ENCODE assay signal across 22 mouse cellular contexts in genomic region chr15:61890330-61890729, GRCm38 (mm10).
A peak's percentile ranks its signal among the peaks of the same experiment; 100 is the strongest.
DNase-seq lines count a peak whose midpoint lies in the region; ATAC-seq lines count a peak whose summit lies in the region.
"Had no signal": no experiment of that assay in that cellular context is flagged by ENCODE, and none has a peak within 500 bp of the region (broad histone marks: within the 10 kb centered on the region; RNA-seq: fewer than 3 reads in every experiment).

No protein-coding gene starts in this region.

- H3K36me3 ChIP-seq in embryonic facial prominence, embryonic 14.5 days (ENCODE audit: control insufficient read depth, insufficient read depth, low read length): no peaks in the 10 kb centered on the region
- no peaks in the 10 kb centered on the region for H3K36me3 ChIP-seq in embryonic facial prominence, embryonic 10.5 days (replicated peaks)
- H3K36me3 ChIP-seq: G1E had no signal

- DNase-seq in cerebellum, postnatal 10 days: peak; percentile 30 to 52
- DNase-seq in embryonic facial prominence, embryonic 14.5 days (ENCODE audit: low spot score): peak; percentile 52
- no peak for DNase-seq in embryonic facial prominence, embryonic 10.5 days (ENCODE audit: low spot score)
- DNase-seq in left cerebral cortex, postnatal 4 days: peak; percentile 23
- DNase-seq in left cerebral cortex, postnatal 25 days (ENCODE audit: low spot score in 2 of 2): no peak
- DNase-seq: adrenal gland, adult 2 months; adrenal gland, adult 8-10 months; adrenal gland, postnatal 10 days; adrenal gland, postnatal 14 days; adrenal gland, postnatal 25 days; adrenal gland, postnatal 36 days; B cell, adult 2 months; cerebellum, adult 11 months; cerebellum, adult 11-12 months; cerebellum, adult 18-20 months; cerebellum, adult 2 months had no signal

- H3K4me1 ChIP-seq in embryonic facial prominence, embryonic 14.5 days (ENCODE audit: control insufficient read depth, insufficient read depth, low read length): no peaks in the 10 kb centered on the region
- no peaks in the 10 kb centered on the region for H3K4me1 ChIP-seq in embryonic facial prominence, embryonic 10.5 days

- no peaks in the 10 kb centered on the region for H3K9me3 ChIP-seq in embryonic facial prominence, embryonic 14.5 days (ENCODE audit: control insufficient read depth, low read length)
- H3K9me3 ChIP-seq in embryonic facial prominence, embryonic 10.5 days: no peaks in the 10 kb centered on the region
- H3K9me3 ChIP-seq: G1E had no signal

- H3K27ac ChIP-seq in embryonic facial prominence, embryonic 14.5 days (replicated peaks; ENCODE audit: low read depth, low read length): no peak overlapping the region
- no peak overlapping the region for H3K27ac ChIP-seq in embryonic facial prominence, embryonic 10.5 days (replicated peaks)

- no peak overlapping the region for H3K4me2 ChIP-seq in embryonic facial prominence, embryonic 14.5 days (ENCODE audit: low read depth, low read length)

- no peak for ATAC-seq in cerebellum, adult (ENCODE audit: insufficient number of reproducible peaks, low FRiP score, low TSS enrichment)
- no peak for ATAC-seq in embryonic facial prominence, embryonic 14.5 days (ENCODE audit: low read depth)
- ATAC-seq: activated CD4-positive, CD25-positive, alpha-beta regulatory T cell, adult 4 months; CD4-positive, CD25-positive, alpha-beta regulatory T cell, adult 4 months; Patski had no signal

- no peaks in the 10 kb centered on the region for H3K27me3 ChIP-seq in embryonic facial prominence, embryonic 14.5 days (replicated peaks; ENCODE audit: control insufficient read depth, insufficient read depth, low read length)
- H3K27me3 ChIP-seq in embryonic facial prominence, embryonic 10.5 days (replicated peaks; ENCODE audit: low read depth, poor library complexity, severe bottlenecking): no peaks in the 10 kb centered on the region
- H3K27me3 ChIP-seq: CH12.LX, Patski had no signal

- no peak overlapping the region for H3K9ac ChIP-seq in embryonic facial prominence, embryonic 14.5 days (ENCODE audit: low read depth, low read length)

- no peak overlapping the region for H3K4me3 ChIP-seq in embryonic facial prominence, embryonic 14.5 days (ENCODE audit: low read depth, low read length)
- no peak overlapping the region for H3K4me3 ChIP-seq in embryonic facial prominence, embryonic 10.5 days

- intact Hi-C loops in left cerebral cortex, postnatal 4 days (cut with DNase I): no loop called here
- intact Hi-C loops in left cerebral cortex, postnatal 25 days (cut with DNase I): no loop called here

Comparison
In these comparisons a context has a peak if more than half of its experiments do, and no peak if none do; other contexts are left out.
1. DNase-seq: peak in cerebellum, postnatal 10 days (2 of 2), embryonic facial prominence, embryonic 14.5 days (single experiment) and left cerebral cortex, postnatal 4 days (single experiment); none in embryonic facial prominence, embryonic 10.5 days (single experiment) and left cerebral cortex, postnatal 25 days (0 of 2).